ENCODE assay signal across 1 mouse cellular context in the genomic region with DNA sequence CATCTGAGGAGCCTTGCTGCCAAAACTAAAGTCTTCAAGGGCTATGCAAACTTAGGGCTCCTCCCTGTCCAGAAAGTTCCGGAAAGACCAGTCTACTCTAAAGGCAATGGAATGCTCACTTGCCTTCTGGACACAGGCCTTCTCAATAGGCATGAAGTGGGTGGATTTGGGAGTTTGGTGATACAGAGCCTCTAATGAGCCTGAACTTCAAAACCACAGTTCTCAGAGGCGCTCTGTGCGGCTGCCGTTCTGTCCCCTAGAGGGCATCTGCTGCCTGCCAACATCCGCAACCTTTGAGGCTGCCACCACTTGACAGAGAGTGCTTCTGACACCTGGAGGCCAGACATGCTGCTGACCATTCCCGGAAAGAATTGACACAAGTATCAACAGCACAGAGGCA.
TF ChIP-seq lines count a peak whose summit lies in the region.

No protein-coding gene starts in this region.

TF ChIP-seq in CH12.LX, 34 proteins besides CTCF, POLR2A, EP300 and RAD21 (continued from another document):
- TF ChIP-seq RCOR1 (conservative IDR thresholded peaks at IDR 0.05; ENCODE audit: low read depth, low read length): no peak
- no peak for TF ChIP-seq MEF2A (IDR thresholded peaks at IDR 0.05; ENCODE audit: borderline replicate concordance, low read depth, low read length)
